Mouse (Mus musculus): ENCODE results near the gene Mettl17. TPM values are rescaled to one million over a fixed set of nuclear protein-coding genes. Genes with fewer than 3 reads are reported as not detected.
"Not testable (repeated sequence)": the region's sequence is repeated elsewhere in the genome, so short reads cannot be mapped to it uniquely, and the experiment has no call there.

Gene Mettl17
- total RNA-seq, 2 experiments from 2014 or later: 22.1 to 39.7 TPM

DNA sequence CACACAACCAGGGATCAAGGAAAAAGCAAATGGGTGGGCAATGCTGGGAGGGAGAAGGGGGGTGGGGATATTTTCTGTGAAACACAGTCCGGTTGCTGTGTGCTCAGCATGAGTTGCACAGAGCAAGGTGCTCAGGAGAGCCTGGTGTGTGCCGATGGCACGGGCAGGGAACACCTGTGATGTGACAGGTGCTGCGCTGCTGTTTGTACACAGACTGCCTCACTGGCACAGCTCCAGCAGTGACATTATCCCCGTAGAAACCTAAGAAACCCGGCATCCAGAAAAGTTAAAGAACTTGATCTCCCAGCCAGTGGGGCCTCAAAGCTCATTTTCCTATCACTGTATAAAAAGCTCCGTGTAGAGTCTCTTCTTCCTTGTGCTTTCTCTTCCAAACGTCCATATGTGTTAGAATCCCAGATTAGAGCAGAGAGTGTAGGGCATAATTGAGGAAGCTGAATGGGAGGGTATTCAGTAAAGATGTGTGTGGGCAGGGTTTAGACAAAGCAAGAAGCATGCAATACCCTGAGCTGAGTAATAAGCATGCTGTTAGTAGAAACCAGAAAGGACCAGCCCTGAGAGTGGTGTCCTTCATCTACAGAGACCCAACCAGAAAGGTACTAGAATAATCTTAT, 12.0 kb downstream of the Mettl17 start:
- DNase-seq: no peak

DNA sequence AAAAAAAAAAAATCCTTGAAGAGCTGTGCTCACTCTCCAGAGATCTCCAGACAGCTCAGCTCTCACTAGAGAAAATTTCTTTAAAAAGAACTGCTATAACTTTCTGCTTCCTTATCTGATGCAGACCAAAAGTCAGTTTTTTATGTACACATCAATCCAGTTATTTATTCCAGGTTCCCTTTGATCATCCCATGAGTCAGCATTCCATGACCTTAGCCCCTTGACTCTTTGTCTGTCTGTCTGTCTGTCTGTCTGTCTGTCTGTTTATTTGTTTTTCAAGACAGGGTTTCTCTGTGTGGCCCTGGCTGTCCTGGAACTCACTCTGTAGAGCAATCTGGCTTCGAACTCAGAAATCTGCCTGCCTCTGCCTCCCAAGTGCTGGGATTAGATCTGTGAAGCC, 14.7 kb downstream of the Mettl17 start:
- DNase-seq: no peak

DNA sequence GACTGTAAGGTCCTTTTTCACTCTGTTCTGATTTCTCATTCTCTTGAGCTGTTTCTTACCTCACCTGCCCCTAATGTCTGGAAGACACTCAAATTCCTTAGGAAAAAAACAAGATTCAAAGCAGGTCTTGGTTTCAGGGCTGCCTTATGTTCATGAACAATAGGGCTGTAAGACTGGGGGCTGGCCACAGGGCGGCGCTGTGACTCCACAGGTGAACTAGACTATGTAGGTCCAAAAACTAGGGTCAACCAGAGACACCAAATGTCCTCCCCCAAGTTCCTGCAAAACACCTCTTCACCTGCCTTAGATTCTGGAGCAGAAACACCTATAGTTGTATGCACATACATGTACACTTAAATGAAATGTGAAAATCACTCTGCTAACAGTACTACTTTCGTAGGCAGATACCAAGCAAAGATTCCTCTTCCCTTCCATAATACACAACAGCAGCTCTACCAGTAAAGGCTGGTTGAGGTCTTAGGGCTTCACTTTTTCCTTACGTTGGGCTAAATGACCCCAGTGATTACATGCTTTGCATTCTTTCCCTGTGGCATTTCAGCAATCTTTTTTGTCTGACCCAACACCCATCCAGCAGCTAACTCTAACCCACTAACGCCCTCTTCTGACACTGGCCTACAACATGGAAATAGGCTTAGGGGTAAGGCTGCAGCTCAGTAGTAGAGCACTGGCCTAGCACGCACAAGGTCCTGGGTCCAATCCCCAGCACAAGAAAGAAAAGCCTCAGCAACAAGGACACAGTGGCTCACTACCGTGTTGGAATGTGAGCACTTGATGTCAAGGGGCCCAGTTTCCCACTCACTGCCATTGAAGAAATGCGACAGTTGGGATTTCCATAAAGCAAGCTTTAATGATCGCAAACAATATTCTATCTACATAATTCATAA, 18.4 kb downstream of the Mettl17 start:
- DNase-seq: peak; percentile 86 to 91

DNA sequence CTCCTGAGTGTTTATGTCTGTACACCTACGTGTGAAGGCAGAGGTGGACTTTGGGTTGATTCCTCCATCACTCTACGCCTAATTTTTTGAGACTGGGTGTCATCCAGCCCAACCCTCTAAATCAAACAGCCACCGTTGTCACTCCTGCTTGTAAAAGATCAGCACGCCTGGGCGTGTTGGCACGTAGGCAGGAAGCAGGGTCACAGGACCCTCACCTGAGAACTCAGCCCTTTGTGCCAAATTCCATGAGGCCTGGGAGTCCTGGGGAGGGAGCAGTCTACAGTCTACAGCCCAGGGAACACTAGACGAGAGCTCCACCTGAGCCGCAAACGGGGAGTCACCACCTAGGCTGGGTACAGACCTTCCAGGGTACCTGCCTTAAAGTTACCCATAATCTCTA, 19.1 kb downstream of the Mettl17 start:
- no peak for DNase-seq

DNA sequence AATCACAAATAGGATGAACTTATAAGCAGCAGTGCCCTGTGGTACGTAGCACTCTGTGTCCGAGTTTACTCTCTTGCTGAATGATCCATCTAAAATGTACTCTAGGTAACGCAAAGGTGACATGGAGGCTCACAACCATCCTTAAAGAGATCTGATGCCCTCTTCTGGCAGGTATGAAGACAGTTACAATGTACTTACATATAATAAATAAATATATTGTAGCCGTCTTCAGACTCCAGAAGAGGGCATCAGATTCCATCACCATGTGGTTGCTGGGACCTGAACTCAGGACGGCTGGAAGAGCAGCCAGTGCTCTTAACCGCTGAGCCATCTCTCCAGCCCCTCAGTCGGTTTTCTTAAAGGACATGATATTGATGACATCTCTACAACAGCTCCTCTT, 20.1 kb downstream of the Mettl17 start:
- no peak for DNase-seq

GRCm38 (mm10) chr14:51906102-51906501, 21.5 kb downstream of the Mettl17 start:
- no peak for DNase-seq

- DNase-seq: no peak
These were observed 26.7 kb downstream of the Mettl17 start for GRCm38 (mm10) chr14:51911301-51911700.

- DNase-seq: peak; percentile 55 to 59
These were observed 27.9 kb downstream of the Mettl17 start for GRCm38 (mm10) chr14:51912391-51913061.

GRCm38 (mm10) chr14:51913062-51913959, 28.7 kb downstream of the Mettl17 start:
- DNase-seq: peak; percentile 91 to 95

- DNase-seq: peak; percentile 74 to 87
These were observed 29.5 kb downstream of the Mettl17 start, which contains the start of gene Ndrg2 for GRCm38 (mm10) chr14:51913960-51914762. Gene Ndrg2, minus strand, starts transcription at chr14:51914158.

- peak; percentile 35 to 41 for DNase-seq
These were observed 30.4 kb downstream of the Mettl17 start for GRCm38 (mm10) chr14:51915030-51915429.

DNA sequence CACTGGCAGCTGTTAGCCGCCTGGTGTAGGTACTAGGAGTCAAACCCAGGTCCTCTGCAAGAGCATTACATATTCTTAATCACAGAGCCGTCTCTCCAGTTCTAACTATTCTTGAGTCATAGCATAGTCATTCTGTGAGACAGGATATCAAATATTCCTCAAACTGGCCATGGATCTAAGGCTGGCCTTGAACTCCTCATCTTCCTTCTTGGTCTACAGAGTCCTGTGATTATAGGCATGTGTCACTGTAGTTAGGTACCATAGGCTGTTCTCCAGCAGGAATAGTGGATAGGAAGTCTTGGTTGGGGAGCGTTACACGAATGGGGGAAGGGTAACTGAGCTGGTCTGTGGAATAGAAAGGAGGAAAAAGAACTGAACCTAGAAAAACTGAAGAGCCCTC, 31.9 kb downstream of the Mettl17 start:
- DNase-seq: no peak

GRCm38 (mm10) chr14:51918125-51918524, 33.5 kb downstream of the Mettl17 start, which contains the start of gene Tppp2:
Gene Tppp2, plus strand, starts transcription at chr14:51918425.
- DNase-seq: no peak

GRCm38 (mm10) chr14:51918966-51919365, 34.3 kb downstream of the Mettl17 start:
- no peak for DNase-seq

- no peak for DNase-seq
These were observed 37.3 kb downstream of the Mettl17 start for GRCm38 (mm10) chr14:51921759-51922570.

GRCm38 (mm10) chr14:51922571-51922865, 37.9 kb downstream of the Mettl17 start, which contains the start of gene Rnase13:
Gene Rnase13, minus strand, starts transcription at chr14:51922773.
- DNase-seq: no peak

GRCm38 (mm10) chr14:51922910-51923309, 38.3 kb downstream of the Mettl17 start:
- DNase-seq: no peak

GRCm38 (mm10) chr14:51923492-51923891, 38.9 kb downstream of the Mettl17 start:
- no peak for DNase-seq

DNA sequence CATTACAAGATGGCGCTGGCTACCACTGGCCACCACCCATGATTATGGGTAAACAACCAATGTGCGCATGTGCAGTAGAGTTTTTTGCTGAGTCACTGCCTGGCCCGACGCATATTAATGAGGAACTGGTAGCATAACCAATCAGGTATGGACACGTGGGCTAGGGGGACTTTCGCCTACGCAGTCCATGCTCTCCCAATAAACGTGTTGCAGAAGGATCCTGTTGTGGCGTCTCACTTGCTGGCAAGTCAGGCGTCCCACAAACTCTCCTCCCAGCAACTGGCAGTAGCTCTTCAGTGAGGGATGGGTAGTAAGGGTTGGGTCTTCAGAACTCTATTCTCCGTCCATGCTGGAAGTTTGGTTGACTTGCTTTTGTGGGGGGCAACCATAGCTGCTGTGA, 42.3 kb downstream of the Mettl17 start:
- DNase-seq: not testable (repeated sequence)
